Mouse (Mus musculus) embryo, embryonic 9.5 days (tissue): ENCODE measurements around the gene Ces2h.
A peak's percentile ranks its signal among the peaks of the same experiment; 100 is the strongest.
"Not testable (repeated sequence)": the region's sequence is repeated elsewhere in the genome, so short reads cannot be mapped to it uniquely, and the experiment has no call there.

ENCODE experiments used
- DNase-seq: peaks from one replicate; pipeline ENCODE4 v3.0.0-alpha.2; 2017; ENCODE audit errors: extremely low spot score

Ces2h gene

GRCm38 (mm10) chr8:105000586-105000985, at the start of gene Ces2h:
Gene Ces2h (plus strand): TSS chr8:105000853.
- no peak for DNase-seq

- no peak for DNase-seq
Measured at GRCm38 (mm10) chr8:104961537-104961961, 39.1 kb upstream of the Ces2h start, which contains the start of gene Ces2g. Gene Ces2g (plus strand): TSS chr8:104961718.

- DNase-seq: no peak
Measured at GRCm38 (mm10) chr8:104962229-104962901, 38.3 kb upstream of the Ces2h start.

GRCm38 (mm10) chr8:104963375-104963894, 37.2 kb upstream of the Ces2h start:
- no peak for DNase-seq

- no peak for DNase-seq
Measured at GRCm38 (mm10) chr8:104984126-104984525, 16.5 kb upstream of the Ces2h start.

- DNase-seq: no peak
Measured at GRCm38 (mm10) chr8:104984942-104985341, 15.7 kb upstream of the Ces2h start.

GRCm38 (mm10) chr8:104998191-104998590, 2.5 kb upstream of the Ces2h start:
- no peak for DNase-seq

GRCm38 (mm10) chr8:104999183-104999582, 1.5 kb upstream of the Ces2h start:
- DNase-seq: no peak

- no peak for DNase-seq
Measured at GRCm38 (mm10) chr8:105010000-105010399, 9.3 kb downstream of the Ces2h start.

- DNase-seq: no peak
Measured at GRCm38 (mm10) chr8:105011136-105011535, 10.5 kb downstream of the Ces2h start.

- no peak for DNase-seq
Measured at GRCm38 (mm10) chr8:105014391-105014790, 13.7 kb downstream of the Ces2h start.

- DNase-seq: no peak
Measured at GRCm38 (mm10) chr8:105021954-105022353, 21.3 kb downstream of the Ces2h start.

GRCm38 (mm10) chr8:105023087-105023486, 22.4 kb downstream of the Ces2h start:
- no peak for DNase-seq

- DNase-seq: peak; percentile 1
Measured at GRCm38 (mm10) chr8:105025050-105025449, 24.4 kb downstream of the Ces2h start.

- DNase-seq: no peak
Measured at GRCm38 (mm10) chr8:105043510-105043909, 42.9 kb downstream of the Ces2h start.

GRCm38 (mm10) chr8:105045824-105046401, 45.3 kb downstream of the Ces2h start:
- no peak for DNase-seq

- DNase-seq: no peak
Measured at GRCm38 (mm10) chr8:105048371-105048854, 47.8 kb downstream of the Ces2h start, which contains the start of gene Ces3a. Gene Ces3a (plus strand): TSS chr8:105048601.

- DNase-seq: no peak
Measured at GRCm38 (mm10) chr8:105056211-105056610, 55.6 kb downstream of the Ces2h start.

- DNase-seq: no peak
Measured at GRCm38 (mm10) chr8:105060056-105060455, 59.4 kb downstream of the Ces2h start.

- peak; percentile 42 for DNase-seq
Measured at GRCm38 (mm10) chr8:105066761-105067160, 66.1 kb downstream of the Ces2h start.

- DNase-seq: not testable (repeated sequence)
Measured at GRCm38 (mm10) chr8:105067905-105068304, 67.3 kb downstream of the Ces2h start.

GRCm38 (mm10) chr8:105068971-105069370, 68.3 kb downstream of the Ces2h start:
- no peak for DNase-seq
